29 mouse cellular contexts compared by ENCODE assay signal in the genomic region with DNA sequence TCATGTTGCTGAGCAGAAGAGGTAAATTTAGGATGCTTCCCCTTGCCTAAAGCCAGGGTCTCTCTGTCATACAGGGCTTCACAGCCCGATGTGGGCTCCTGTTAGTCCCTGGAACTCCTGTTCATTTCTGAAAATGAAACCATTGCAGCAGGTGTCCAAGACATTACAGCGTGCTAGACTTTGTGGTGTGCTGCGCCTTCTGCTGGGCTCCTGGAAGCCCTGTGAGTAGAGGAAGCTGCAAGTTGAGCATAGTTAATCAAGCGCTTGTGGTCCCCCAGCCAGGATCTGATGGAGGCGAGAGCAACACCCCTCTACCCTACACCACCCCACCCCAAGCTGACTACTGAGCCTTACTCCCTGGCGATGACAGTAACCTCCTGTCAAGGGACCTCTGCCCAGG.
DNase-seq lines count a peak whose midpoint lies in the region; TF ChIP-seq lines count a peak whose summit lies in the region.
"Had no signal": no experiment of that assay in that cellular context is flagged by ENCODE, and none has a peak within 500 bp of the region (broad histone marks: within the 10 kb centered on the region; RNA-seq: fewer than 3 reads in every experiment).

No protein-coding gene starts in this region.

- no peak for DNase-seq in gastrocnemius, adult 2 months
- DNase-seq in gastrocnemius, postnatal 10 days, result no peak
- DNase-seq in spleen, adult 2 months (ENCODE audit: low read depth in 1 of 2, low spot score in 2 of 2), result no peak
- DNase-seq in spleen, postnatal 36 days (ENCODE audit: low spot score in 2 of 2), result no peak
- peak; percentile 60 for DNase-seq in thymus, postnatal 14 days
- DNase-seq in left cerebral cortex, postnatal 10 days (ENCODE audit: extremely low spot score in 1 of 2, low spot score in 2 of 2), result no peak
- DNase-seq in embryo, embryonic 9.5 days (ENCODE audit: extremely low spot score), result no peak
- DNase-seq: adrenal gland, postnatal 14 days; cerebellum, adult 11 months; cerebellum, adult 9-11 months; embryo, embryonic 11 days; gastrocnemius, postnatal 36 days; heart, adult 2 months; heart, postnatal 4 days; kidney, adult 2 months; kidney, postnatal 10 days; lung, embryonic 14.5 days; lung, postnatal 14 days; right cerebral cortex, adult 18-20 months; spleen, adult 18-20 months had no signal

- H3K36me3 ChIP-seq in spleen, adult 2 months (ENCODE audit: control insufficient read depth, insufficient read depth, low read length), result no peaks in the 10 kb centered on the region
- H3K36me3 ChIP-seq: embryonic facial prominence, embryonic 15.5 days; heart, embryonic 12.5 days; hindbrain, embryonic 15.5 days; intestine, embryonic 15.5 days; liver, embryonic 15.5 days; midbrain, embryonic 15.5 days; stomach, embryonic 15.5 days had no signal

- intact Hi-C loops in gastrocnemius, adult 2 months (cut with DNase I), result no loop called here
- intact Hi-C loops in left cerebral cortex, postnatal 10 days (cut with DNase I), result no loop called here

- no peak overlapping the region for H3K27ac ChIP-seq in gastrocnemius, adult 2 months
- no peak overlapping the region for H3K27ac ChIP-seq in spleen, adult 2 months (ENCODE audit: insufficient read depth, low read length)
- H3K27ac ChIP-seq: embryonic facial prominence, embryonic 15.5 days; forebrain, embryonic 12.5 days; heart, adult 2 months; hindbrain, embryonic 15.5 days; intestine, embryonic 15.5 days; limb, embryonic 12.5 days; liver, embryonic 15.5 days; midbrain, embryonic 15.5 days; stomach, embryonic 15.5 days had no signal

- no peaks in the 10 kb centered on the region for H3K4me1 ChIP-seq in spleen, adult 2 months (ENCODE audit: control insufficient read depth, insufficient read depth, insufficient read length)
- H3K4me1 ChIP-seq: liver, embryonic 15.5 days; stomach, embryonic 15.5 days had no signal

- TF ChIP-seq CTCF in gastrocnemius, adult 2 months (IDR thresholded peaks at IDR 0.05), result peak; percentile 31
- 0 out of 2 replicates have a peak, but pooled peaks have one; percentile 1 for TF ChIP-seq CTCF in spleen, adult 2 months (IDR thresholded peaks at IDR 0.05; ENCODE audit: extremely low read depth, insufficient read depth, insufficient read length, insufficient replicate concordance)

- 54% methylated on average over 6 of the region's 6 CpGs for WGBS in spleen, adult 2 months

- H3K4me3 ChIP-seq in gastrocnemius, adult 2 months, result no peak overlapping the region
- H3K4me3 ChIP-seq in spleen, adult 2 months (ENCODE audit: extremely low read depth, insufficient read depth, insufficient read length), result no peak overlapping the region
- H3K4me3 ChIP-seq: embryonic facial prominence, embryonic 15.5 days; forebrain, embryonic 12.5 days; heart, adult 2 months; heart, embryonic 12.5 days; hindbrain, embryonic 15.5 days; intestine, embryonic 15.5 days; limb, embryonic 12.5 days; liver, embryonic 15.5 days; midbrain, embryonic 15.5 days; stomach, embryonic 15.5 days had no signal

- TF ChIP-seq POLR2A in spleen, adult 2 months (IDR thresholded peaks at IDR 0.05; ENCODE audit: low read depth, low read length), result no peak

- no peaks in the 10 kb centered on the region for H3K27me3 ChIP-seq in spleen, adult 2 months (ENCODE audit: control insufficient read depth, insufficient read depth, low read length)
- H3K27me3 ChIP-seq: embryonic facial prominence, embryonic 15.5 days; forebrain, embryonic 12.5 days; heart, embryonic 12.5 days; hindbrain, embryonic 15.5 days; intestine, embryonic 15.5 days; limb, embryonic 12.5 days; liver, embryonic 15.5 days; midbrain, embryonic 15.5 days; stomach, embryonic 15.5 days had no signal
